Mouse (Mus musculus) granulocyte monocyte progenitor cell, adult 5-6 weeks (primary cell): ENCODE measurements around the gene Cr2. TPM values are rescaled to one million over a fixed set of nuclear protein-coding genes. Genes with fewer than 3 reads are reported as not detected.

Source experiments
- total RNA-seq, 2 experiments: library from RNA; stranded (forward) in 1 of 2; stranded (reverse) in 1 of 2; fragments of 200-712, 200-1000 nt in 1 of 2; fragments of >200 nt in 1 of 2; fragmentation: Nextera tagmentation in 1 of 2; gene quantifications; 2 replicates each; pipeline ENCODE4 v1.2.3; 2014 to 2017

The Cr2 gene
- total RNA-seq, 2 experiments from 2014 or later: not detected

Other genes with a start within 250 kb of the Cr2 start
- 225 and 231 TPM in 2 replicates for gene Cd34, start 237.9 kb downstream of the Cr2 start, total RNA-seq (2014; fragmentation: Nextera tagmentation)
- 260 and 264 TPM in 2 replicates for gene Cd34, start 237.9 kb downstream of the Cr2 start, total RNA-seq (2017)
- gene Cd46, start 84.5 kb downstream of the Cr2 start, total RNA-seq (2014; fragmentation: Nextera tagmentation): 0.66 and 1.6 TPM in 2 replicates
- gene Cd46, start 84.5 kb downstream of the Cr2 start, total RNA-seq (2017): 0.88 and 0.95 TPM in 2 replicates
- gene Cr1l, start 45.1 kb downstream of the Cr2 start, total RNA-seq (2014; fragmentation: Nextera tagmentation): 62.8 and 83.0 TPM in 2 replicates
- gene Cr1l, start 45.1 kb downstream of the Cr2 start, total RNA-seq (2017): 113 and 117 TPM in 2 replicates